Mouse (Mus musculus): Measurements from ENCODE around the gene Atg16l1.
A peak's percentile ranks its signal among the peaks of the same experiment; 100 is the strongest.
"Not testable (repeated sequence)": the region's sequence is repeated elsewhere in the genome, so short reads cannot be mapped to it uniquely, and the experiment has no call there.

The Atg16l1 gene

DNA sequence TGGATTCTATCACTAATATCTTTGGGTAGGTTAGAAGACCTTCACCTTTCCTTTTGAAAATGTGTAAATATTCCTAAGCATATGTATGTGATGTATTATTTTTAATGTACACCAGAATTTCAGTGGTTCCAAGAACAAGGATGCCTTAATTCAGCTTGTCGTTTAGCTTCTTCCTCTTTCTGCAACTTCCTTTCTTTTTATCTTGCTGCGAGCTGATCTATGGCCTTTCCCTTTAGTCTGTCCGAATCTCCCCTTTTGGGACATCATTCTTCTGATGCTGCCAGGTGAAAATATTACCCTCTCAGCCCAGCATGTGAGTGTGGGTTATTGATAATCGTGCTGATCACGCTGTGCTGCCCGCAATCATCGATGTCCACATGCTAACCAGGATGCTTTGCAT lies 19.2 kb downstream of the Atg16l1 start:
- DNase-seq, result no peak

DNA sequence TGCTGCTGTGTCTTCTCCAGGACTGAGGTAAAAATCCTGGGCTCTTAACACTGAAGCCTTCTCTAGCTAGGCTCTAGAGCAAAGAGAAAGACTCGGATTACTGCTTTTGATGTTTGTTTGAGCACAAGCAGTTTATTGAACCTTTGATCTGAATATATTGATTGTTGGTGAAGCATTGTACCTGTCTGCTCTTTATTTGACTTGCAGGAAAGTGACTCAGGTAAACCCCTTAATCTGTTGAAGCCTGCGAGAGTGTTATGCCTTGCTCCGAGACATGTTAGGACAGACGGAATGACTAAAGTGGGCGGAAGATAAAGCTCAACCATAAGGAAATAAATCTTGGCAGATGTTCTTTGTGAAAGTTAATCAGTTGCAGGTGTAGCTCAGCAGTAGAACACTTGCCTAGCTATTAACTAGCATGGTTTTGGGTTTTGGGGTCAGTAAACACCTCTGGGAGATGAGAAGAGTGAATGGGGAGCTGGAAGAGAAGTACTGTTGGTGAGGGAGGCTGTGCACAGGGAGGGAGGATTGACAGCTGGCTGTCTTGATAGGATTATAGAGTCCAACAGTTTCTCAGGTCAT lies 23.6 kb downstream of the Atg16l1 start:
- no peak for DNase-seq

DNA sequence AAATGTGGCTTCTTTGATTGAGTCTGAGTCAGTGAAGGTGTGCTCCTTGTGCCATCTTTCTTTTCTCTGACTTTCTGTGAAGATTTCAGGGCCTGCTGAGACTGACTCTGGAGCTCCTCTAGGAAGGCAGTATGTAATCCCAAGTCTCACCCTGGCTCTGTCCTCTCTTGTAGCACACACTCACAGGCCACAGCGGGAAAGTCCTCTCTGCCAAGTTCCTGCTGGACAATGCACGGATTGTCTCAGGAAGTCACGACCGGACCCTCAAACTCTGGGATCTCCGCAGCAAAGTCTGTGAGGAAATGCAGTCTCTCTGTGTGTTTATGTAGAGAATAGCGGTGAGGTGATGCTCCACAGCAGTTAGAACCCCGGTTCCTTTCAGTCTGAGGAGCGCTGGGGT lies 30.0 kb downstream of the Atg16l1 start:
- DNase-seq, result peak in 1 of 2 experiments; percentile 11

DNA sequence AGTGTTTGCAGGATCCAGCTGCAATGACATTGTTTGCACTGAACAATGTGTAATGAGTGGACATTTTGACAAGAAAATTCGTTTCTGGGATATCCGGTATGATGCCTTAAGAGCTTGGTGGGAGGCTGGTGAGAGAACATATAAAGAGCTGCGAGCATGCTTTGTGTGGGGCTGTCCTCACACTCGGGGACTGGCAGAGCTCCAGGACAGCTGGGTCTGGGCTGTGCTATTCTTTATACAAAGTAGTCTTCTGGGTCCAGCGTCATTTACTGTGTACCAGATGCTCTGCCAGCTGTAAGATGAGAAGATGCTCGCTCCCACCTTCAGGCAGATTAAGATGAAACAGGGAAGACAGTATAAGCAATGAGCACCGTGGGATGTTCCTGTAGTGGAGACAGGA lies 30.6 kb downstream of the Atg16l1 start:
- peak; percentile 31 to 56 for DNase-seq

DNA sequence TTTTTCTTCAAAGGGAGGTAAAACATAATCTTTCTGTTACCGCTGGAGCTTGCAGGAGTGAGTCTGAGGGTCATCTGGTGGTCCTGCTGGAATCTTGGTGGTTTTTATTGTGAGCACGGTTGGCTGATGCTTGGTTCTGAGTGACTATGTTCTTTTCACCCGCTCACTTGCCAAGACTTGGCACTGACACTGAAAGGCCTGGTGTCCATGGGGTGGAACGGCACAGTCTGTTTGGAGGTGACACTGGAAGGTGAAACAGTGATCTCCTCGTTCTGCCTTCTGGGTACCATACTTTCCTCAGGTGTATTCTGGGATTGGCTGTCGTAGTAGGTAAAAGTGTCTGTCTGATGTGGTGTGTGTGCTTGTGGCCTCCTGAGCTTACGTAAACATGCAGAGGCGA lies 34.0 kb downstream of the Atg16l1 start:
- no peak for DNase-seq

DNA sequence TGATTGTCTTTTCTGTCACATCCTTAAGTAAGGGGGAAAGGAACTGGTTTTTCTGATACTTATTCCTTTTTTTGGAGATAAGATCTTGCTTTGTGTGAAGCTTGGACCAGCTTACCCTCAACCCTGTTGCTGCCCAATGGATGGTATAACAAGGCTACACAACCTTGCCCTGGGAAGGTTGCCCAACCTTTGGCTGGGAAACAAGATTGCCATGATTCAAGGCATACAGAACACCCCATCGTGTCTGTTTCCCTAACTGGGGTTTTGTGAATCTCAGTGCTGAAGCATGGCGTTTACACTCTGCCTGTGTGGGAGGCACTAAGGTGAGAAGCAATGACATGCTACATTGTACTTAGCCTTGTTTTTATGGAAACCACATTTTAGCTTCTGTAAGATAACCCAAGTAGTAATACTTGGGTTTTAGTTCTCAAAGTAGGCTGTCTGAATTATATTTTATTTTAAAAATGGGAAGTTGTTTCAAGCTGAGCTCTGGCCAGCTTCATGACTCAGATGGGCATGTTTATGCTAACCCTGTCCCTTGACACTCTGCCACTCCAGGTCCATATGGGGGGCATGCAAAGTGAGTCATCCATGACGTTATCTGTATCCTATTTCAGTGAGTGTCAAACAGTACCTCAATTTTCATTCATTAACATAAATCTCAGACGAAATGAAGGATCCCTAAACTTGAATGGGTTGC lies 36.9 kb downstream of the Atg16l1 start:
- DNase-seq, result no peak

DNA sequence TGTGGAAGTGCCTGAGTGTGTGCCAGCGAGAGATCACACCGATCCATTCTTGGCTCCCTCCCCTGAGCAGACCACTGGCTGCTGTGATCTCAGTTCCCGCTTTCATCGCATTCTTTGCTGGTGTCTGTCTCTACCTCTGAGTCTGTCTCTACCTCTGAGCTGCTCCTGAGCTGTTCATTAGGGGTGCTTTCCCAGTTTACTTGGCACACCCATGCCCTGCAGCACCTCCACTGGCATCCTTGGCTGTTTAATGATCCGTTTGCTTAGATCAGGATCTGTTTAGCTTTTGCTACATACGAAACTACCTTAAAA lies 37.4 kb downstream of the Atg16l1 start:
- DNase-seq, result no peak

DNA sequence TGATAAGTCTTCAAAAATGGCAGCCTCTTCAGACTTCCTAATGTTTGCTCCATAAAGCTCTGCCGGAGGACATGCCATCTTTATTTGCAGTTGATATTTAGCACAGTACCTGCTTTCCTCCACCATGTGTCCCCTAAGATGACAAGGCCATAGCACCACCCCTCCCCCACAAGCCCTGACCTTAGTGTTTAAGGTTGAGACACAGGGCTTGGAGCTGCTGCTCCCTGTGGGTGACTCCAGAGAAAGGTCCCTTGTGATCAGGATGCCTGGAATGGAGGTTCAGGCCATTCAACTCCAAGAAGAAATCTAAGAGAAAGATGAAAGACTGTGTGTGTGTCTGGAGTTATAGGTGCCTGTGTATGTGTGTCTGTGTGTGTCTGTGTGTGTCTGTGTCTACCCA lies 42.0 kb downstream of the Atg16l1 start:
- no peak for DNase-seq

DNA sequence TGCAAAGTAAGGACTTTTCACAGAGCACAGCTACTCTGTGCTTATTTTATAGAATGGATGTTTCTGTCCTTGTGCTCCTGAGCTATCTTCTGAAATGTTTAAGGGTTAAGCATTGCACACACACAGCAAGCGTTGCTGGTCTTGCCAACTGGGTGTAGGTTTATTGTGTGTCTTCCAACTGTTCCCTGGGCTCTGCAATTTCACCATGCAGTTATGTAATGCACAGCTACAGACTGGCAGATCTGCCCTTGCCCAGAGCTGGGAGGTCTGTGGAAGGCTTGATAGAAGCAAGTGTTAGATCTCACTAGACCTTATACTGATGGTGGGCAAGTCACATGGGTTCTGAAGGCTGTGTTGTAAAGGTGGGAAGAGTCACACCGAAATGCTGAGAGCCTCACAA lies 42.6 kb downstream of the Atg16l1 start:
- DNase-seq, result no peak

DNA sequence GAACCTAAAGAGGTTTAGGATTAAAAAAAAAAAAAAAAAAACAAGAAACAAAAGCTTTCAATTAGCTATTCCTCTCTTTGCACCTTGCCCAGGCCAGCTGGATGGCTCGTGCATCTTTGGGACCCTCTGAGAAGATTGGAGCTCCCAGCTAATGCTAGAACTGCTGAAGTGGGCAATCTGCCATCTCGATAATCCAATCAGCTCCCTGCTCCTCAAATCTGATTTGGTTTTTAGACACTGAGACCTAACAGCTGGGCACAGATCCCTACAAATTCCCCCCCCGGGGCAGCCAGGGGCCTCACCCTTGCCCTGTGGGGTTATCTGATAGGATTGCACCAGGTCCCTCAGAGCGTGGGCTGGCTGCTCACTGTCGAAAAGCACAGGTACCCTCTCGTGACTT lies 47.9 kb downstream of the Atg16l1 start, which contains the start of gene Sag:
TSS of gene Sag (plus strand) at position 105 of the 400 bp plus-strand sequence.
- no peak for DNase-seq

DNA sequence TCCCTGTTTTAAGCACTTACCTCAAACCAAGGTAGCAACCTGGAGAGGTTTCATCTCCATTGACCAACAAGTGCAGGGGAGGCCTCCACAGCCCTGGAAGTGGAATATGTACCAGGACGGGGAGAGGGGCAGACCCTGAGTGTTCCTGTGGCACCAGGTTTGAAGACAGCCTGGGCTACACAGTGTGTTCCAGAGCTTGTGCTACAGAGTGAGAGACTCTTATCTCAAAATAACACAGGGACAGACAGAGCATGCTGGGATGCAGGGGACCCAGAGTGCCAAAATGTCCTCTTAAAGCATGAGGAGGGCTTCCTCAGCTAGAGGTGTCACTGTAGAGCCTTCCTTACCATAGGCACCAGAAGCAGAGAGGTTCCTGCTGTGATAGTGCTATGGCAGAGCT lies 52.1 kb downstream of the Atg16l1 start:
- no peak for DNase-seq

DNA sequence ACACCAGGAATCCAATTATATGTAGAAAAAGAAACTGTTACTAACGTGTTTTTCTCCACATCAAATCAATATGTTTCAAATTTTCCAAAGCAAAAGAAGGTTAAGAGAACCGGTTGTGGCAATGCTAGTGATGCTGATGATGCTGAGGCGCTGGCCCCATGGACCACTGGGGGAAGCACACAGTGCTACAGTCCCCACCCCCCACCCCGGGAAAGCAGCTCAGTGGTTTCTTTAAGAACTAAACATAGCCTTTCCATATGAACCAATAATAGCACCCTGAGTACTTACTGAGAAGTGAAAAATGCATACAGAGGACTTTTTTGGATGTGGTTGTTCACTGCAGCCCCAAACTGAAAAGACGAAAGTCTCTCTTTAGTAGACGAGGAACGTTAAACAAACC lies 55.7 kb downstream of the Atg16l1 start:
- DNase-seq, result no peak

DNA sequence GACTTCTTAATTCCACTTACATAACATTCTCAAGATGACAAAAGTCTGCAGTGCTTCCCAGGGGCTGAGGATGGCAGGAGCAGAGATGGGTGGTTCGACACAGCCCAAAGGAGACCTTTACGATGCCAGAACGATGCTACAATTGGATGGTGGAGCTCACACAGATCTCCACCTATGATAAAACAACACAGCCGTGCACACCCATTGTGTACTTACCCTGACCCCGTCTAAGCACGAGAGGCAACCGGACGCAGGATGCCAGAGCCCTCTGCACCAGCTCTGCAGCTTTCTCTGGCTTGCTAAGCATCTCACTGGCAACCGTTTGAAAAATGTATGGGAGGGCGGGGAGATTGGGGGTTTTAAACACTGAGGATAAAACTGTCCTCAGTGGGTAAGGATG lies 56.4 kb downstream of the Atg16l1 start:
- DNase-seq, result no peak

DNA sequence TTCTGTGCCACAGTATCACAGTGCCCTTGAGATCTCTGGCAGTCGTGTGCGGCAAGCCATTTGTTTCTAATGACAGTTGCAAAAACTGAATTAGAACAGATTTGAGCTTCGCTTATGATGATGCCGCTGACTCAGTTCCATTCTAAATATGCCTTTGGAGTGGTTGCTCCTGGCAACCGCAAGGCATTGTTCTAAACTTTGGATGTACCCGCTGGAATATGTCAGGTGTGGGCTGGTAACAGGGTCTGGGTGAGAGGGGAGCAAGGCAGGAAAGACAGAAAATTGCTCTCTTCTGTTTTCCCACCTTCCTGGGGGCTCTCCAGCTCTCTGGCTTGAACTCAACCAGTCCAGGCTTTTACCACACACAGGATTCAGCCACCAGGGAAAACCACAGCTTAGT lies 57.5 kb downstream of the Atg16l1 start:
- no peak for DNase-seq

DNA sequence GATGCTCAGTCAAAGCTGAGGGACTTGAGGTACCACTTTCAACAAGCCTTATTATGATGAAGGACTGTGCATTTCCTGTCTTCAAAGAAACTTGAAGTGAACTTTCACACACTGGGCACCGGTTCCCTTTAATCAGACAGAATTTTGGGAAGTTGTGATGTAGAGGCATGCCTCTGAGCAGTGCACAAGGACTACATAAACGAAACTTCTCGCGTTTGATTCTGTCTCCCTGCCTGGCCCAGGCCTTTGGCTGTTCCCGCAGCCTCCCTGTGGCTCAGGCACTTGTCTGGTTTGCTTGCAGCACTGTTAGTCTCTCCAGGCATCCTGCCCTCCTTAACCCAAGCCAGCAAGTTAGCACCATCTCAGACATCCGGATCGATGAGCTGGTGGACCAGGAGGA lies 58.0 kb downstream of the Atg16l1 start:
- DNase-seq, result no peak

DNA sequence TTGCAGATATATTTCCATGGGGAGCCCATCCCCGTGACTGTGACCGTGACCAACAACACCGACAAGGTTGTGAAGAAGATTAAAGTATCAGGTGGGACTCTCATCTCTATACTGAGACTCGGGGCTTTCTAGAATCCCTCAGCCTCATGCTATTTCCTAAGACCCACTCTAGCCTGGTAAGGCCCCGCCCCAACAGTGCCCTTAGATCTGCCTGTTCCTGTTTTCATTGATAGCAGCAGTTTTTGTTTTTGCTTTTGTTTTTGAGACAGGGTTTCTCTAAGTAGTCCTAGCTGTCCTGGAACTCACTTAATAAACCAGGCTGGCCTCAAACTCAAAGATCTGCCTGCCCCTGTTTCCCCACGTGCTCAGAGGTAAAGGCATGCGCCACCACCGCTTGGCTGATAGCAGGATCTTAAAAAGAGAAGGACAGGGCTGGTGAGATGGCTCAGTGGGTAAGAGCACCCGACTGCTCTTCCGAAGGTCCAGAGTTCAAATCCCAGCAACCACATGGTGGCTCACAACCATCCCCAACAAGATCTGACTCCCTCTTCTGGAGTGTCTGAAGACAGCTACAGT lies 68.8 kb downstream of the Atg16l1 start:
- no peak for DNase-seq

DNA sequence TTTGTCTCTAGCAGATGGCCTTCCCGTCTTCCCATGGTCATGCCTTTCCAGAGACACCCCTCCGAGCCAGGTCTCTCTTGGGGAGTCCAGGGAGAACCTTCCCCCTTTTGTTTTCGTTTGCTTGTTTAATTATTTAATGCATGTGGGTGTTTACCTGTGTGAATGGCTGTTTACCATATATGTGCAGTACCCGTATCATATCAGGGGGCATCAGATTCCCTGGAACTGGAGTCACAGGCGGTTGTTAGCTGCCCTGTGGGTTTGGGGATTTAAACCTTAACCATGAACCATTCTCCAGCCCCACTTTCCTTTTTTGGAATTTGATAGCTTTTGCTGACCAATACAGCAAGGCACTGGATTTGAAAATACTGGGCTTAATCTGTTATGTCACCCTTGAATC lies 69.6 kb downstream of the Atg16l1 start:
- DNase-seq, result no peak

DNA sequence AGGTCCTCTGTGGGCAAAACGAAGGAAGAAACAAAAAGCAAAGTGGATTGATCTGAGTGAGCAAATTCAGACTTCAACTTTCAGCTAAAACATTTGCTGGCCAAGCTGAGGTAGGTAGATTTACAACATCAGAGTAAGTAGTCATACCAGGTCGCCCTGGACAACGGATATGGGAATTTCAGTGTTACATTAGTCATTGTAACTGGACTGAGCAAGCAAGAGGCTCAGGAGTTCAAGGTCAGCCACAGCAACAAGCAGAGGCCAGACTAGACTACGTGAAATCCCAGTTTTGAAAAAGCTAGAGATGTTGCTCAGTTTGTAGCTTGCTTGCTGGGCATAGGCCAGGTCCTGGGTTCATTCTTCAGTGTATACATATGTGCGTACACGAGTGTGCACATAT lies 70.3 kb downstream of the Atg16l1 start:
- DNase-seq, result no peak

DNA sequence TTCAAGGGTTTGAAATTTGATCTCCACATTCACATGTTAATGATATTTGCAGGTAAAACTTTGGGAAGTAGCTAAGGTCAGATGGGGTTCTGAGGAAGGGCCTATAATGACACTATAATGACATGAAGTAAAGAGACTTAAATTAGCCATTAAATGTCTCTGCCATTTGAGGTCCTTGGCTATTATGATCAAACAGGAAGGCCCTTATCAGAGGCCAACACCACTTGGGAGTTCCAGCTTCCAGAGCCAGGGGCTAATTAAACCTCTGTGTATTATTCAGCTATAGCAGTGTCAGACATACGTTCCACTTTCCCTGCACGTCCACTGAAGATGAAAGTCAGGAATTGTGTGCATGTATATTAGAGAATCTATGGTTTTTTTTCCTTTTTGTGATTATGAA lies 70.8 kb downstream of the Atg16l1 start:
- no peak for DNase-seq

DNA sequence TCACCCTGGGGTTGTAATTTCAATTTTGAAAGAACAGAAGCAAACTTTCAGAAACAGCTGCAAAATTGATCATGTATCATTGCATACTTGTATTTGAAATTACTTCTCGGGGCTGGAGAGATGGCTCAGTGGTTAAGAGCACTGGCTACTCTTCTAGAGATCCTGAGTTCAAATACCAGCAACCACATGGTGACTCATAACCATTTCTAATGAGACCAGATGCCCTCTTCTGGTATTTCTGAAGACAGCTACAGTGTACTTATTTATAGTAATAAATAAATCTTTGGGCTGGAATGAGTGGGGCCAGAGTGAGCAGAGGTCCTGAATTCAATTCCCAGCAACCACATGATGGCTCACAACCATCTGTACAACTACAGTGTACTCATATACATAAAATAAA lies 71.8 kb downstream of the Atg16l1 start:
- not testable (repeated sequence) for DNase-seq

DNA sequence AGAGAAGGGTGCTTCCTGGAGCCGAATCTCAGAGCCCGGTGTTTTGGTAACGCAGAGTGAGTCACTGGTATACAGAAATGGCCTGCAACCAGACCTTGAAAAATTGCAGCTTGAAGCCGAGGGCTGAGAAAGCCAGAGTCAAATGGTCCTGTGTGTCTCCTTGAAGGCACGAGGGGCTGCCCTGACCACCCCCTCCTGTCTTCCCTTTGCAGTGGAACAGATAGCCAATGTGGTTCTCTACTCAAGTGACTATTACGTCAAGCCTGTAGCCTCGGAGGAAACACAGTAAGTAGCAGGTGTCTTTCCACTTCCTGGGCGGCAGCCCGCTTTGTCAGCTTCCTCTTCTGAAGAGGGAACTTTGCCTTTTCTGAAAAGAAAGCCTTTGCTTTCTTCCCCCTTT lies 72.5 kb downstream of the Atg16l1 start:
- DNase-seq, result peak in 1 of 2 experiments; percentile 45

DNA sequence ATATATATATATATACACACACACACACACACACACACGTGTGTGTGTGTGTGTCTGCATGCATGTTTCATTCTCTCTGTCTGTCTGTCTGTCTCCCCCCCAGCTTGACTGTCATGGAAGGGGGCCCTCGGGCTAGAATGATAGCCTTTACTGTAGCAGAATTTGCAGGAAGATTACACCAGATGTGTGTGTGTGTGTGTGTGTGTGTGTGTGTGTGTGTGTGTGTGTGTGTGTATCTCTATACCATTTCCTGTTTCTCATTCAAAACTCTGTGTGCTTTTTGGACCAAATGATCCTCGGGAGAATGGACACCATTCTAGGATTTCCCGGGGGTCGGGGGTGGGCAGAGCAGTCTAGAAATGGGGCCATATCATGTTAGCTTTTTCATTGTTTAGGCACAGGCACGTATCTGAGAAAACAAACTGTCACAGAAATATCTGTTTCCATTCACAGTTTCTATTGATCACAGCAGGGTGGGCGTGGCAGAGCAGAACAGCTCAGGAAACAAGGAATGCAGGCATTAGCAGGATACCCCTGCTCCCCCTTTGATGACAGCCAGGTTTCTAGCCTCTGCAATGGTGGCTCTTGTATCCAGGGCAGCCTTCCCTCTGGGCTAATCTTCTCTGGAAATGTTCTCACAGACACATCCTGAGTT lies 73.4 kb downstream of the Atg16l1 start:
- no peak for DNase-seq

DNA sequence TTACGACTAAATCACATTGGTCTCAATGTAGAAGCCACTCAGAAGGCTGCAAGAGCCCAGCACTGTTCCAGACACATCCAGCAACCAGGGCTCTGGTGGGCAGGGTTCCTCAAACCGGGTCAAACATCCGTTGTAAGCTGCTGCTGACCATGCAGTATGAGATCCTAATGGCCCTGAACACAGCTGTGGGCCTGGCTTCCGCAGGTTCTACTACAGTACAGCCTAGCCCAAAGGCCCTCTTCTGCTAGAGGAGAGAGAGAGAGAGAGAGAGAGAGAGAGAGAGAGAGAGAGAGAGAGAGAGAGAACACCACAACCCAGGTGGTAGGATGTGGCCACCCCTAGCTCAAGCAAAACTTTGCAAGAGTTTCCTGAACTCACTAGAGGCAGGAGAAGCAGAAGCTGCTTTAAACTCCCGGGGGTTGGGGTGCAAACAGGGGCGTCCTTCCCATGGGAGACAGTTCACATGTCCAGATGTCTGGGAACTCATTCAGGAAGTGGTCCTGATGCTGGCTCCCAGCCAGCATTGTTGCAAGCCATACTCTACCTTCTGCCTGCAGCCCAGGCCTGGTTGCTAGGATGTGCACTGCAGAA lies 74.0 kb downstream of the Atg16l1 start:
- peak in 1 of 2 experiments; percentile 49 for DNase-seq

DNA sequence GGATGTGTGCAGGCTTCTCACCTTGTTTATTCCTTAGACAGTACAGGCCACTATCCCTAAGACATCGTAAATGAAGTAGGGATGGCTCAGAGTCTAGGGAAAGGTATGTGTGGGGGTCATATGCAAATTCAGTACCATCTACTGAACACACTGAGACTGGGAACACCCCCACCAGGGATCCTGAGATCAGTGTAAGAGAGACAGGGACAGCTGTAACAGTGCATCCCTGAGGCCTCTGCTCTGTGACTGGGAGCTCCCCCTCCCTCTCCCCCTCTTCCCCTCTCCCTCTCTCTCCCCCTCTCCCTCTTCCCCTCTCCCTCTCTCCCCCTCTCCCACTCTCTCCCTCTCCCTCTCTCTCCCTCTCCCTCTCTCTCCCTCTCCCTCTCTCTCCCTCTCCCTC lies 80.8 kb downstream of the Atg16l1 start:
- no peak for DNase-seq
